Mouse (Mus musculus): ENCODE data around the gene Siah2. TPM values are rescaled to one million over a fixed set of nuclear protein-coding genes. Genes with fewer than 3 reads are reported as not detected.

Gene Siah2
- total RNA-seq, 1 experiment from 2014 or later: 19.1 TPM

GRCm38 (mm10) chr3:58695507-58695906 lies 3.3 kb upstream of the Siah2 start:
- DNase-seq: no peak

GRCm38 (mm10) chr3:58695044-58695443 lies 2.8 kb upstream of the Siah2 start:
- DNase-seq: no peak

- no peak for DNase-seq
Measured at GRCm38 (mm10) chr3:58693331-58693730, 1.1 kb upstream of the Siah2 start.

GRCm38 (mm10) chr3:58691374-58691939 lies 743 bp downstream of the Siah2 start:
- DNase-seq: peak; percentile 61

- DNase-seq: peak; percentile 71
Measured at GRCm38 (mm10) chr3:58690619-58691373, 1.4 kb downstream of the Siah2 start.

- DNase-seq: no peak
Measured at GRCm38 (mm10) chr3:58689721-58690120, 2.5 kb downstream of the Siah2 start.

GRCm38 (mm10) chr3:58689105-58689504 lies 3.1 kb downstream of the Siah2 start:
- DNase-seq: no peak

GRCm38 (mm10) chr3:58688551-58688950 lies 3.6 kb downstream of the Siah2 start:
- DNase-seq: no peak

- no peak for DNase-seq
Measured at GRCm38 (mm10) chr3:58686922-58687284, 5.3 kb downstream of the Siah2 start.

- no peak for DNase-seq
Measured at GRCm38 (mm10) chr3:58686206-58686921, 5.8 kb downstream of the Siah2 start.

- DNase-seq: no peak
Measured at GRCm38 (mm10) chr3:58685396-58685795, 6.8 kb downstream of the Siah2 start.

- DNase-seq: peak; percentile 62
Measured at GRCm38 (mm10) chr3:58683346-58683745, 8.9 kb downstream of the Siah2 start.

GRCm38 (mm10) chr3:58682336-58682735 lies 9.9 kb downstream of the Siah2 start:
- peak; percentile 54 for DNase-seq

- DNase-seq: peak; percentile 27
Measured at GRCm38 (mm10) chr3:58681831-58682230, 10.4 kb downstream of the Siah2 start.

- DNase-seq: no peak
Measured at GRCm38 (mm10) chr3:58680943-58681637, 11.1 kb downstream of the Siah2 start.

GRCm38 (mm10) chr3:58679996-58680395 lies 12.2 kb downstream of the Siah2 start:
- no peak for DNase-seq

GRCm38 (mm10) chr3:58678905-58679304 lies 13.3 kb downstream of the Siah2 start:
- no peak for DNase-seq

- DNase-seq: no peak
Measured at GRCm38 (mm10) chr3:58678384-58678783, 13.8 kb downstream of the Siah2 start.

- DNase-seq: no peak
Measured at GRCm38 (mm10) chr3:58677615-58678014, 14.6 kb downstream of the Siah2 start.

GRCm38 (mm10) chr3:58673295-58673694 lies 18.9 kb downstream of the Siah2 start:
- no peak for DNase-seq

GRCm38 (mm10) chr3:58672481-58673183 lies 19.6 kb downstream of the Siah2 start:
- no peak for DNase-seq

GRCm38 (mm10) chr3:58671616-58672250 lies 20.5 kb downstream of the Siah2 start:
- no peak for DNase-seq
